Mouse (Mus musculus) lung, embryonic 16.5 days (tissue): ENCODE measurements at regions not wholly inside any gene's neighbourhood (a gene's known extent, or its start where the extent isn't known, plus 50 kb on each side); places are given as distances from the start of the nearest gene placed in this dataset. TPM values are rescaled to one million over a fixed set of nuclear protein-coding genes. Genes with fewer than 3 reads are reported as not detected.

Experiments
- ATAC-seq: fragments of 200-750 bp; cut with Nextera tagmentation; 2 replicates; pipeline ENCODE4 v1.8.0; 2017; ENCODE audit warnings: low read depth, mild to moderate bottlenecking, moderate library complexity
- H3K27ac ChIP-seq: fragments of 300-500 bp; sonication (generic); 2 replicates; pipeline ENCODE4 v1.5.1; 2014; ENCODE audit warnings: mild to moderate bottlenecking, control low read depth, low read length
- H3K27me3 ChIP-seq: fragments of 300-500 bp; sonication (generic); 2 replicates; pipeline ENCODE4 v1.6.1; 2014; ENCODE audit warnings: low read depth, low read length, mixed read lengths; ENCODE audit not compliant: control insufficient read depth, insufficient read depth
- H3K36me3 ChIP-seq: fragments of 300-500 bp; sonication (generic); 2 replicates; pipeline ENCODE4 v1.6.1; 2014; ENCODE audit warnings: low read length; ENCODE audit not compliant: control insufficient read depth, insufficient read depth
- H3K4me1 ChIP-seq: fragments of 300-500 bp; sonication (generic); replicated peaks from 2 replicates; pipeline ENCODE4 v1.6.1; 2014; ENCODE audit warnings: low read length, mixed read lengths; ENCODE audit not compliant: control insufficient read depth, insufficient read depth
- H3K4me2 ChIP-seq: fragments of 300-500 bp; sonication (generic); 2 replicates; pipeline ENCODE4 v1.6.1; 2014; ENCODE audit warnings: low read depth, low read length, control low read depth
- H3K4me3 ChIP-seq: fragments of 300-500 bp; sonication (generic); 2 replicates; pipeline ENCODE4 v1.5.1; 2014; ENCODE audit warnings: mild to moderate bottlenecking, low read length, control low read depth
- H3K9ac ChIP-seq: fragments of 300-500 bp; sonication (generic); 2 replicates; pipeline ENCODE4 v1.6.1; 2014; ENCODE audit warnings: low read length, control low read depth
- H3K9me3 ChIP-seq: fragments of 300-500 bp; sonication (generic); 2 replicates; pipeline ENCODE4 v1.6.1; 2016; ENCODE audit warnings: low read length; ENCODE audit not compliant: control insufficient read depth
- WGBS: fragments of 180-500 bp; shearing (Covaris S2); extraction: QIAGEN DNeasy Blood & Tissue Kit; methylation state at CpG from one replicate; pipeline ENCODE4 v1.1.7; 2014; 5-methylcytosine and 5-hydroxymethylcytosine counted together
- microRNA-seq: library from miRNA; unstranded; fragments of <30 nt; microRNA quantifications from one replicate; pipeline ENCODE4, GENCODE M21; 2016

DNA sequence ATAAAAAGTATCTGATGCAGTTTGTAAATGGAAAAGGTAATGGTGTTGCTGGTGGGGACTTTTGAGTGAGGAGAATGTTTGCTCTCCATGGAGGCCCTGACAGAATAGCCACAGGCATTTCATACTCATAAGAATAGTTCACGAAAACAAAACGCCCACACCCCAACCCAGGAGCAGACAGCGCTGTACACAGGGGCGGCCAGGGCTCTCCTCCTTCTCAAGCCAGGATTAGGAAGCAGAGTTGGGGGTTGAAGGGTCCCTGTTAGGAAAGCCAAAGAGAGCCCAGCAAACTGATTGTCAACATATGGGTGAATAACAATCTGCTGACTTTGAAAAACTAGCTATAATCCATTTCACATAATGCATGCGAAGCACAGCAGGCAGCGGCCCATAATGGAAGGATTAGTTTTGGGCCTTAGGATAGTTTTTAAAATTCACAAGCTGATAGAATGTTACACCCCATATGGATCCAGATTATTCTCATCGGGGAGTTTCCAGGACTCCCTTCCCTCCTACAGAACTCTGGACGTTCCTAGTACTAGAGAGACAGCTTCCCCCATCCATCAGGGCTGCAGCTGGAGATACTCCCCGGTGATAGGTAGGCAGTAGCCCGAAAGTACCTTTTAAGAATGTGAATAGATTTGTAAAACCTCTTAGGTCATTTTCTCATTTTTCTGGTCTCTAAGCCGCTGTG, 50.6 kb upstream of the Kif2a start:
- Histone ChIP-seq H3K27me3 (no peaks in the 10 kb centered on the region), H3K4me3 (peak overlapping the region; percentile 35), H3K36me3 (no peaks in the 10 kb centered on the region), H3K9me3 (no peaks in the 10 kb centered on the region), H3K9ac (peak overlapping the region; percentile 39; the same call in 1 of the 2 replicates), H3K27ac (no peak overlapping the region), H3K4me2 (peak overlapping the region; percentile 56), H3K4me1 (0 out of 2 replicates have a peak, but pooled peaks cover 4% of the 10 kb centered on the region)
- 37% methylated on average over 11 of the region's 11 CpGs for WGBS
- ATAC-seq: no peak

Small RNAs in the stretch of these regions (microRNA-seq; reads per million reads assigned to microRNA genes)
- not detected for gene Gm22118
